Mouse (Mus musculus): ENCODE data around the gene Chst5. TPM values are rescaled to one million over a fixed set of nuclear protein-coding genes. Genes with fewer than 3 reads are reported as not detected.
"Not testable (repeated sequence)": the region's sequence is repeated elsewhere in the genome, so short reads cannot be mapped to it uniquely, and the experiment has no call there.

Gene Chst5
- polyA plus RNA-seq, 1 experiment from 2014 or later = 2.9 TPM

GRCm38 (mm10) chr8:111853861-111854501 is 56.3 kb downstream of the Chst5 start, which contains the start of gene Cfdp1:
Gene Cfdp1, minus strand, starts transcription at chr8:111854291.
- peak within 1 kb of the TSS; percentile 79 for H3K4me2 ChIP-seq (ENCODE audit: low read depth, severe bottlenecking)
- H3K4me1 ChIP-seq (ENCODE audit: control insufficient read depth, insufficient read depth, low read length) = no peaks in the 10 kb centered on the region
- H3K36me3 ChIP-seq (ENCODE audit: control insufficient read depth, insufficient read depth, low read length) = no peaks in the 10 kb centered on the region
- H3K9ac ChIP-seq (ENCODE audit: low read length) = peak within 1 kb of the TSS; percentile 79
- peak; percentile 100 for ATAC-seq (ENCODE audit: insufficient number of reproducible peaks, low FRiP score, low TSS enrichment, low read depth)
- WGBS = under 1% methylated on average over 53 of the region's 53 CpGs
- peak; percentile 97 for DNase-seq (ENCODE audit: low spot score)
- peak within 1 kb of the TSS; percentile 96 for H3K4me3 ChIP-seq (ENCODE audit: low read depth, low read length)
- no peaks in the 10 kb centered on the region for H3K9me3 ChIP-seq (ENCODE audit: control insufficient read depth, low read length)
- no peak within 1 kb of the TSS for H3K27ac ChIP-seq (replicated peaks; ENCODE audit: low read depth, low read length)
- H3K27me3 ChIP-seq (ENCODE audit: control insufficient read depth, insufficient read depth, low read length) = no peaks in the 10 kb centered on the region

- H3K36me3 ChIP-seq (ENCODE audit: control insufficient read depth, insufficient read depth, low read length); H3K4me1 ChIP-seq (ENCODE audit: control insufficient read depth, insufficient read depth, low read length); H3K27ac ChIP-seq (replicated peaks; ENCODE audit: low read depth, low read length); DNase-seq (ENCODE audit: low spot score); H3K27me3 ChIP-seq (ENCODE audit: control insufficient read depth, insufficient read depth, low read length); ATAC-seq (ENCODE audit: insufficient number of reproducible peaks, low FRiP score, low TSS enrichment, low read depth); H3K9me3 ChIP-seq (ENCODE audit: control insufficient read depth, low read length): not testable (repeated sequence)
- peak overlapping the region; percentile 79 for H3K4me2 ChIP-seq (ENCODE audit: low read depth, severe bottlenecking)
- H3K9ac ChIP-seq (ENCODE audit: low read length) = peak overlapping the region; percentile 79; the same call in 1 of the 2 replicates
- peak overlapping the region; percentile 96 for H3K4me3 ChIP-seq (ENCODE audit: low read depth, low read length)
- 63% methylated on average over 12 of the region's 12 CpGs for WGBS
These were observed 57.0 kb downstream of the Chst5 start for GRCm38 (mm10) chr8:111853219-111853618.

- Histone ChIP-seq H3K9me3 (ENCODE audit: control insufficient read depth, low read length) (no peaks in the 10 kb centered on the region), H3K9ac (ENCODE audit: low read length) (no peak overlapping the region), H3K4me3 (ENCODE audit: low read depth, low read length) (no peak overlapping the region), H3K36me3 (ENCODE audit: control insufficient read depth, insufficient read depth, low read length) (peaks cover 1% of the 10 kb centered on the region), H3K27ac (replicated peaks; ENCODE audit: low read depth, low read length) (no peak overlapping the region), H3K4me2 (ENCODE audit: low read depth, severe bottlenecking) (no peak overlapping the region), H3K27me3 (ENCODE audit: control insufficient read depth, insufficient read depth, low read length) (no peaks in the 10 kb centered on the region), H3K4me1 (ENCODE audit: control insufficient read depth, insufficient read depth, low read length) (no peaks in the 10 kb centered on the region)
- no peak for ATAC-seq (ENCODE audit: insufficient number of reproducible peaks, low FRiP score, low TSS enrichment, low read depth)
- no peak for DNase-seq (ENCODE audit: low spot score)
- 95% methylated on average over 6 of the region's 6 CpGs for WGBS
These were observed 63.5 kb downstream of the Chst5 start for GRCm38 (mm10) chr8:111846746-111847145.

Other genes starting within 250 kb of the Chst5 start
- not detected in 2 replicates for gene Ctrb1, start 219.4 kb downstream of the Chst5 start, polyA plus RNA-seq (2014; fragmentation: Nextera tagmentation; extraction: Ambion mirVana)
- gene Bcar1, start 166.6 kb downstream of the Chst5 start, polyA plus RNA-seq (2014; fragmentation: Nextera tagmentation; extraction: Ambion mirVana) = 40.4 and 47.9 TPM in 2 replicates
- 268 TPM in 2 replicates for gene Cfdp1, start 56.2 kb downstream of the Chst5 start, polyA plus RNA-seq (2014; fragmentation: Nextera tagmentation; extraction: Ambion mirVana)
- gene Tmem170, start 33.7 kb downstream of the Chst5 start, polyA plus RNA-seq (2014; fragmentation: Nextera tagmentation; extraction: Ambion mirVana) = 7.7 and 7.8 TPM in 2 replicates
- 19.8 and 21.9 TPM in 2 replicates for gene Tmem231, start 23.4 kb upstream of the Chst5 start, polyA plus RNA-seq (2014; fragmentation: Nextera tagmentation; extraction: Ambion mirVana)
- gene Gabarapl2, start 30.3 kb upstream of the Chst5 start, polyA plus RNA-seq (2014; fragmentation: Nextera tagmentation; extraction: Ambion mirVana) = 179 and 182 TPM in 2 replicates
- 12.6 and 13.9 TPM in 2 replicates for gene Adat1, start 81.9 kb upstream of the Chst5 start, polyA plus RNA-seq (2014; fragmentation: Nextera tagmentation; extraction: Ambion mirVana)
- 288 TPM in 2 replicates for gene Kars, start 100.9 kb upstream of the Chst5 start, polyA plus RNA-seq (2014; fragmentation: Nextera tagmentation; extraction: Ambion mirVana)
- gene Terf2ip, start 101.0 kb upstream of the Chst5 start, polyA plus RNA-seq (2014; fragmentation: Nextera tagmentation; extraction: Ambion mirVana) = 28.6 and 29.2 TPM in 2 replicates
- 0.75 and 1.2 TPM in 2 replicates for gene Gm6793, start 104.6 kb upstream of the Chst5 start, polyA plus RNA-seq (2014; fragmentation: Nextera tagmentation; extraction: Ambion mirVana)